Mouse (Mus musculus) stomach, postnatal 0 days (tissue): ENCODE results near the gene Bmyc. TPM values are rescaled to one million over a fixed set of nuclear protein-coding genes. Genes with fewer than 3 reads are reported as not detected.

Experiments used
- ATAC-seq: fragments of 200-750 bp; cut with Nextera tagmentation; 2 replicates; pipeline ENCODE4 v1.8.0; 2017; ENCODE audit not compliant: low FRiP score, low TSS enrichment
- DNase-seq: peaks from one replicate; pipeline ENCODE4 v3.0.0-alpha.2; 2016; ENCODE audit warnings: low spot score
- H3K27ac ChIP-seq: fragments of 300-500 bp; sonication (generic); replicated peaks from 2 replicates; pipeline ENCODE4 v1.5.1; 2014; ENCODE audit warnings: mild to moderate bottlenecking, control low read depth
- H3K27me3 ChIP-seq: fragments of 300-500 bp; sonication (generic); 2 replicates; pipeline ENCODE4 v1.6.1; 2014; ENCODE audit warnings: low read length; ENCODE audit not compliant: control insufficient read depth, insufficient read depth
- H3K36me3 ChIP-seq: fragments of 300-500 bp; sonication (generic); 2 replicates; pipeline ENCODE4 v1.6.1; 2014; ENCODE audit warnings: low read length, mixed read lengths; ENCODE audit not compliant: control insufficient read depth, insufficient read depth
- H3K4me1 ChIP-seq: fragments of 300-500 bp; sonication (generic); replicated peaks from 2 replicates; pipeline ENCODE4 v1.6.1; 2014; ENCODE audit warnings: antibody characterized with exemption; ENCODE audit not compliant: control insufficient read depth, insufficient read depth
- H3K4me2 ChIP-seq: fragments of 300-500 bp; sonication (generic); replicated peaks from 2 replicates; pipeline ENCODE4 v1.6.1; 2014; ENCODE audit warnings: low read depth, mild to moderate bottlenecking, control low read depth, moderate library complexity
- H3K4me3 ChIP-seq: fragments of 300-500 bp; sonication (generic); 2 replicates; pipeline ENCODE4 v1.5.1; 2014; ENCODE audit warnings: low read depth, low read length, control low read depth
- H3K9ac ChIP-seq: fragments of 300-500 bp; sonication (generic); 2 replicates; pipeline ENCODE4 v1.6.1; 2014; ENCODE audit warnings: mild to moderate bottlenecking, low read length, control low read depth, mixed read lengths
- H3K9me3 ChIP-seq: fragments of 300-500 bp; sonication (generic); 2 replicates; pipeline ENCODE4 v1.6.1; 2016; ENCODE audit warnings: low read length; ENCODE audit not compliant: control insufficient read depth
- CTCF ChIP-seq: IDR thresholded peaks from 2 replicates; pipeline ENCODE4 v1.5.1; 2016; ENCODE audit warnings: antibody characterized with exemption, low read depth, mild to moderate bottlenecking, moderate library complexity
- EP300 ChIP-seq: optimal IDR thresholded peaks from 2 replicates; pipeline ENCODE3; 2016; ENCODE audit warnings: antibody characterized with exemption
- WGBS: fragments of 180-500 bp; shearing (Covaris S2); extraction: QIAGEN DNeasy Blood & Tissue Kit; methylation state at CpG from one replicate; pipeline ENCODE4 v1.1.7; 2014; 5-methylcytosine and 5-hydroxymethylcytosine counted together
- polyA plus RNA-seq: library from polyadenylated mRNA; unstranded; fragments of >200 nt; fragmentation: Nextera tagmentation; extraction: Ambion mirVana; gene quantifications from 2 replicates; pipeline ENCODE4 v1.2.1, GENCODE M21; 2015

Bmyc gene
- polyA plus RNA-seq, 1 experiment from 2014 or later, result 55.6 TPM

GRCm38 (mm10) chr2:25664125-25664524, 42.4 kb upstream of the Bmyc start:
- H3K27ac ChIP-seq, result no peak overlapping the region
- no peaks in the 10 kb centered on the region for H3K27me3 ChIP-seq
- no peak overlapping the region for H3K4me2 ChIP-seq
- no peaks in the 10 kb centered on the region for H3K9me3 ChIP-seq
- H3K9ac ChIP-seq, result no peak overlapping the region
- no peak for TF ChIP-seq CTCF
- TF ChIP-seq EP300, result no peak
- ATAC-seq (no peak), DNase-seq (no peak)
- WGBS, result 76% methylated on average over 5 of the region's 5 CpGs
- no peak overlapping the region for H3K4me3 ChIP-seq
- no peaks in the 10 kb centered on the region for H3K36me3 ChIP-seq
- no peaks in the 10 kb centered on the region for H3K4me1 ChIP-seq

GRCm38 (mm10) chr2:25666516-25666915, 40.0 kb upstream of the Bmyc start:
- 62% methylated on average over 1 of the region's 1 CpGs for WGBS
- Histone ChIP-seq H3K4me3 (no peak overlapping the region), H3K27ac (no peak overlapping the region), H3K4me1 (no peaks in the 10 kb centered on the region), H3K36me3 (no peaks in the 10 kb centered on the region), H3K4me2 (no peak overlapping the region), H3K27me3 (no peaks in the 10 kb centered on the region), H3K9me3 (no peaks in the 10 kb centered on the region), H3K9ac (no peak overlapping the region)
- ATAC-seq (no peak), DNase-seq (no peak)
- TF ChIP-seq CTCF, result no peak

GRCm38 (mm10) chr2:25676486-25676885, 30.1 kb upstream of the Bmyc start, which contains the start of gene Lcn6:
Gene Lcn6, plus strand, starts transcription at chr2:25676786.
- DNase-seq (no peak), ATAC-seq (no peak)
- H3K27ac ChIP-seq, result no peak within 1 kb of the TSS
- no peaks in the 10 kb centered on the region for H3K4me1 ChIP-seq
- H3K4me3 ChIP-seq, result no peak within 1 kb of the TSS
- no peak within 1 kb of the TSS for H3K4me2 ChIP-seq
- no peak within 1 kb of the TSS for H3K9ac ChIP-seq
- no peaks in the 10 kb centered on the region for H3K36me3 ChIP-seq
- no peaks in the 10 kb centered on the region for H3K9me3 ChIP-seq
- 84% methylated on average over 3 of the region's 3 CpGs for WGBS
- H3K27me3 ChIP-seq, result no peaks in the 10 kb centered on the region
- TF ChIP-seq CTCF (no peak), EP300 (no peak)

GRCm38 (mm10) chr2:25679559-25679958, 27.0 kb upstream of the Bmyc start:
- no peak overlapping the region for H3K9ac ChIP-seq
- H3K4me2 ChIP-seq, result no peak overlapping the region
- 79% methylated on average over 6 of the region's 6 CpGs for WGBS
- no peak overlapping the region for H3K27ac ChIP-seq
- DNase-seq (no peak), ATAC-seq (no peak)
- no peak overlapping the region for H3K4me3 ChIP-seq
- no peaks in the 10 kb centered on the region for H3K9me3 ChIP-seq
- TF ChIP-seq CTCF, result no peak
- TF ChIP-seq EP300, result no peak
- H3K27me3 ChIP-seq, result no peaks in the 10 kb centered on the region
- no peaks in the 10 kb centered on the region for H3K36me3 ChIP-seq
- H3K4me1 ChIP-seq, result no peaks in the 10 kb centered on the region

GRCm38 (mm10) chr2:25682426-25682825, 24.1 kb upstream of the Bmyc start, which contains the start of gene Lcn10:
Gene Lcn10, plus strand, starts transcription at chr2:25682726.
- Histone ChIP-seq H3K4me2 (no peak within 1 kb of the TSS), H3K27me3 (no peaks in the 10 kb centered on the region), H3K9me3 (no peaks in the 10 kb centered on the region), H3K27ac (no peak within 1 kb of the TSS), H3K4me1 (no peaks in the 10 kb centered on the region), H3K36me3 (no peaks in the 10 kb centered on the region), H3K4me3 (no peak within 1 kb of the TSS), H3K9ac (no peak within 1 kb of the TSS)
- TF ChIP-seq CTCF, result no peak
- TF ChIP-seq EP300, result no peak
- DNase-seq, result no peak
- WGBS, result 40% methylated on average over 2 of the region's 2 CpGs
- ATAC-seq, result no peak

- Histone ChIP-seq H3K27ac (no peak overlapping the region), H3K4me3 (no peak overlapping the region), H3K4me2 (no peak overlapping the region), H3K4me1 (no peaks in the 10 kb centered on the region), H3K9me3 (no peaks in the 10 kb centered on the region), H3K36me3 (no peaks in the 10 kb centered on the region), H3K27me3 (no peaks in the 10 kb centered on the region), H3K9ac (no peak overlapping the region)
- no peak for DNase-seq
- WGBS, result 65% methylated on average over 4 of the region's 4 CpGs
- ATAC-seq, result no peak
- peak; percentile 20; the same call in 1 of the 2 replicates for TF ChIP-seq CTCF
- no peak for TF ChIP-seq EP300
Observed at GRCm38 (mm10) chr2:25686941-25687340, 19.6 kb upstream of the Bmyc start.
